Mouse (Mus musculus): ENCODE data around the gene Pnmal1.
A peak's percentile ranks its signal among the peaks of the same experiment; 100 is the strongest.

Pnmal1 gene

GRCm38 (mm10) chr7:16924037-16924834 is 35.2 kb upstream of the Pnmal1 start, which contains the start of gene Calm3:
TSS of gene Calm3 (minus strand) at chr7:16924114.
- DNase-seq (ENCODE audit: low read depth): peak; percentile 100

- DNase-seq (ENCODE audit: low read depth): no peak
Observed at GRCm38 (mm10) chr7:16928341-16928740, 31.1 kb upstream of the Pnmal1 start.

GRCm38 (mm10) chr7:16930850-16931249 is 28.6 kb upstream of the Pnmal1 start:
- DNase-seq (ENCODE audit: low read depth): peak; percentile 80

GRCm38 (mm10) chr7:16931968-16932627 is 27.4 kb upstream of the Pnmal1 start:
- peak; percentile 95 for DNase-seq (ENCODE audit: low read depth)

GRCm38 (mm10) chr7:16932704-16933577 is 26.5 kb upstream of the Pnmal1 start:
- DNase-seq (ENCODE audit: low read depth): peak; percentile 82

- DNase-seq (ENCODE audit: low read depth): peak; percentile 51
Observed at GRCm38 (mm10) chr7:16937312-16937711, 22.2 kb upstream of the Pnmal1 start.

GRCm38 (mm10) chr7:16938117-16938791 is 21.2 kb upstream of the Pnmal1 start:
- peak; percentile 36 for DNase-seq (ENCODE audit: low read depth)

GRCm38 (mm10) chr7:16940292-16940691 is 19.2 kb upstream of the Pnmal1 start:
- peak; percentile 61 for DNase-seq (ENCODE audit: low read depth)

- DNase-seq (ENCODE audit: low read depth): no peak
Observed at GRCm38 (mm10) chr7:16942861-16943260, 16.6 kb upstream of the Pnmal1 start.

GRCm38 (mm10) chr7:16944061-16944807 is 15.2 kb upstream of the Pnmal1 start, which contains the start of gene Pnmal2:
TSS of gene Pnmal2 (plus strand) at chr7:16944682.
- no peak for DNase-seq (ENCODE audit: low read depth)

- no peak for DNase-seq (ENCODE audit: low read depth)
Observed at GRCm38 (mm10) chr7:16944808-16945315, 14.6 kb upstream of the Pnmal1 start.

GRCm38 (mm10) chr7:16945419-16945818 is 14.1 kb upstream of the Pnmal1 start:
- no peak for DNase-seq (ENCODE audit: low read depth)

- DNase-seq (ENCODE audit: low read depth): no peak
Observed at GRCm38 (mm10) chr7:16946441-16947348, 12.8 kb upstream of the Pnmal1 start.

GRCm38 (mm10) chr7:16947349-16947895 is 12.1 kb upstream of the Pnmal1 start:
- DNase-seq (ENCODE audit: low read depth): no peak

GRCm38 (mm10) chr7:16947959-16948361 is 11.5 kb upstream of the Pnmal1 start:
- DNase-seq (ENCODE audit: low read depth): no peak

GRCm38 (mm10) chr7:16948923-16949458 is 10.5 kb upstream of the Pnmal1 start:
- no peak for DNase-seq (ENCODE audit: low read depth)

- peak; percentile 81 for DNase-seq (ENCODE audit: low read depth)
Observed at GRCm38 (mm10) chr7:16949908-16950841, 9.3 kb upstream of the Pnmal1 start.
